Comparison of ENCODE assay signal across 16 mouse cellular contexts in genomic region chr3:46970744-46971143, GRCm38 (mm10).
"Had no signal": no experiment of that assay in that cellular context is flagged by ENCODE, and none has a peak within 500 bp of the region (broad histone marks: within the 10 kb centered on the region; RNA-seq: fewer than 3 reads in every experiment).

No protein-coding gene starts in this region.

- H3K4me1 ChIP-seq: neural tube, embryonic 13.5 days; neural tube, embryonic 15.5 days; stomach, embryonic 15.5 days had no signal

- DNase-seq: retina, postnatal 1 day; right cerebral cortex, adult 18-20 months; right cerebral cortex, postnatal 14 days; right cerebral cortex, postnatal 25 days; right cerebral cortex, postnatal 4 days; spleen, adult 18-20 months; thymus, adult 18-20 months; thymus, adult 2 months; thymus, postnatal 14 days; thymus, postnatal 25 days; thymus, postnatal 36 days; thymus, postnatal 4 days had no signal

- H3K9me3 ChIP-seq: neural tube, embryonic 13.5 days; neural tube, embryonic 15.5 days; stomach, embryonic 15.5 days had no signal

- H3K27me3 ChIP-seq: neural tube, embryonic 13.5 days; neural tube, embryonic 15.5 days; stomach, embryonic 15.5 days had no signal

- H3K4me3 ChIP-seq: neural tube, embryonic 13.5 days; neural tube, embryonic 15.5 days; stomach, embryonic 15.5 days had no signal

- H3K27ac ChIP-seq: neural tube, embryonic 13.5 days; neural tube, embryonic 15.5 days; stomach, embryonic 15.5 days; stomach, postnatal 0 days had no signal

- H3K36me3 ChIP-seq: neural tube, embryonic 13.5 days; neural tube, embryonic 15.5 days; stomach, embryonic 15.5 days had no signal
